Mouse (Mus musculus) forebrain, embryonic 16.5 days (tissue): Measurements from ENCODE around the gene 2700097O09Rik. TPM values are rescaled to one million over a fixed set of nuclear protein-coding genes. Genes with fewer than 3 reads are reported as not detected.

Experiments used
- ATAC-seq: fragments of 200-750 bp; cut with Nextera tagmentation; 2 replicates; pipeline ENCODE4 v1.8.0; 2017; ENCODE audit warnings: mild to moderate bottlenecking, moderate library complexity
- H3K27ac ChIP-seq: fragments of 300-500 bp; sonication (generic); 2 replicates; pipeline ENCODE4 v1.5.1; 2014; ENCODE audit warnings: low read length, control low read depth
- H3K27me3 ChIP-seq: fragments of 300-500 bp; sonication (generic); replicated peaks from 2 replicates; pipeline ENCODE4 v1.6.1; 2014; ENCODE audit warnings: low read length; ENCODE audit not compliant: control insufficient read depth, insufficient read depth
- H3K36me3 ChIP-seq: fragments of 300-500 bp; sonication (generic); 2 replicates; pipeline ENCODE4 v1.6.1; 2014; ENCODE audit not compliant: control insufficient read depth, insufficient read depth
- H3K4me1 ChIP-seq: fragments of 300-500 bp; sonication (generic); replicated peaks from 2 replicates; pipeline ENCODE4 v1.6.1; 2014; ENCODE audit warnings: low read length; ENCODE audit not compliant: control insufficient read depth, insufficient read depth
- H3K4me2 ChIP-seq: fragments of 300-500 bp; sonication (generic); 2 replicates; pipeline ENCODE4 v1.6.1; 2014; ENCODE audit warnings: mild to moderate bottlenecking, low read length, control low read depth
- H3K4me3 ChIP-seq: fragments of 300-500 bp; sonication (generic); replicated peaks from 2 replicates; pipeline ENCODE4 v1.5.1; 2014; ENCODE audit warnings: mild to moderate bottlenecking, low read length, control low read depth
- H3K9ac ChIP-seq: fragments of 300-500 bp; sonication (generic); replicated peaks from 2 replicates; pipeline ENCODE4 v1.6.1; 2014; ENCODE audit warnings: low read depth, low read length, control low read depth
- H3K9me3 ChIP-seq: fragments of 300-500 bp; sonication (generic); 2 replicates; pipeline ENCODE4 v1.6.1; 2016; ENCODE audit warnings: low read length; ENCODE audit not compliant: control insufficient read depth
- WGBS: fragments of 180-500 bp; shearing (Covaris S2); extraction: QIAGEN DNeasy Blood & Tissue Kit; methylation state at CpG from one replicate; pipeline ENCODE4 v1.1.7; 2014; 5-methylcytosine and 5-hydroxymethylcytosine counted together
- polyA plus RNA-seq: library from polyadenylated mRNA; unstranded; fragments of >200 nt; fragmentation: Nextera tagmentation; extraction: Ambion mirVana; gene quantifications from 2 replicates; pipeline ENCODE4 v1.2.1, GENCODE M21; 2015

2700097O09Rik gene
- polyA plus RNA-seq, 1 experiment from 2014 or later, result 37.9 TPM

DNA sequence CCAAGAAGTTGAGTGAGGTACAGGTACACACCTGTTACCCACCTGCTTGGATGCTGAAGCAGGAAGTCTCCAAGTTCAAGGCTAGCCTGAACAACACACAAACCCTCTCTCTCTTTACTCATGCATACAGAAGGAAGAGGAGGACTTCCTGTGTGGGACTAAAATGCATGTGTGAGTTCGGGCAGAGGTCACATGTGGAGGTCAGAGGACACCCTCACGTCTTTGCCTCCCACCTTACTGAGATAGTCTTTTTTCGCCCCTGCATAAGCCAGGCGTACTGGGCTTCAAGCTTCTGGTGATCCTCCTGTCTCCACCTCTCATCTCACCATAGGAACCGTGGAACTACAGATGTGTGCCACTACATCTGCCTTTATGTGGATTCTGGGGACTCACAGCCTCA is 81.5 kb downstream of the 2700097O09Rik start:
- no peaks in the 10 kb centered on the region for H3K4me1 ChIP-seq
- H3K9me3 ChIP-seq, result no peaks in the 10 kb centered on the region
- H3K27me3 ChIP-seq, result no peaks in the 10 kb centered on the region
- WGBS, result 86% methylated on average over 5 of the region's 5 CpGs
- H3K27ac ChIP-seq, result no peak overlapping the region
- H3K4me2 ChIP-seq, result no peak overlapping the region
- no peaks in the 10 kb centered on the region for H3K36me3 ChIP-seq
- no peak for ATAC-seq
- no peak overlapping the region for H3K9ac ChIP-seq
- H3K4me3 ChIP-seq, result no peak overlapping the region

DNA sequence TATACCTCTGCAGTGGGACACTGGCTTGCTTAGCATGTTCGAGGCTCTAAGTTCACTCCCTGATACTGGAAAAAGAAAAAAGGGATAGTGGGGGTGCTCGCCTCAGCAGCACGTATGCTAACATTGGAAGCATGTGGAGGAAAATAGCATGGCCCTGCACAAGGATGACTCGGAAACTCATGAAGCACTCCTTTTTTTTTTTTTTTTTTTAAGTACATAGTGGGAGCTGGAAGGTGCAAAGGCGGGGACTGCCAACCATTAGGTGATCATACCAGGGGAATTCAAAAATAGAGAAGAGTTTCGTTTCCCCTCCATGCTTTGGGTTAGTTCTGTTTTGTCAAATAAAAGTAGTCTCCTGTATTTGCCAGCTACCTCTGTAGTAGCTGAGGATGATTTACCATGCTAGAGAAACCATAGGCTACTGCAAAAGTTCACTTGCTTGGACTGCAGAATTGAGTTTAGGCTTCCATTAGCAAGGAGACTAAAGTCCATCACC is 82.9 kb downstream of the 2700097O09Rik start:
- H3K27me3 ChIP-seq, result no peaks in the 10 kb centered on the region
- no peak overlapping the region for H3K4me3 ChIP-seq
- H3K9ac ChIP-seq, result no peak overlapping the region
- H3K27ac ChIP-seq, result no peak overlapping the region
- no peak overlapping the region for H3K4me2 ChIP-seq
- H3K4me1 ChIP-seq, result no peaks in the 10 kb centered on the region
- no peak for ATAC-seq
- H3K9me3 ChIP-seq, result no peaks in the 10 kb centered on the region
- 89% methylated on average over 6 of the region's 6 CpGs for WGBS
- H3K36me3 ChIP-seq, result no peaks in the 10 kb centered on the region

DNA sequence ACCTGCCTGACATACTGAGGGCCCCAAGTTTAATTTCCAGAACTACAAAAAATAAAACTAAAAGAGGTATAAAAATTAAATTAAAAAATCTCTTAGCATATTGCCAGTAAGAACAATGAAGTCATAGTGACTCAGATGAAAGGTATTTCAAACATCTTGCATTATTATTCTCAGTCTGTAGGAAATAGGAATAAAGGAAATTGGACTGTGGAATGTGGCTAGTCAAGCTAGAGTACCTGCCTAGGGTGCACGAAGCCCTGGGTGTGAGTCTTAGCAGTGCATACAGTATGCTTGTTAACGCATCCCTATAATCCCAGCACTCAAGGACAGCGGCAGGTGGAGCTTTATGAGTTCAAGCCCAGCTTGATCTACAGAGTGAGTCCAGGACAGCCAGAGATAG is 83.9 kb downstream of the 2700097O09Rik start:
- H3K9me3 ChIP-seq, result no peaks in the 10 kb centered on the region
- no peak overlapping the region for H3K4me2 ChIP-seq
- WGBS, result 67% methylated on average over 3 of the region's 3 CpGs
- no peak overlapping the region for H3K9ac ChIP-seq
- no peak overlapping the region for H3K4me3 ChIP-seq
- no peak for ATAC-seq
- no peak overlapping the region for H3K27ac ChIP-seq
- H3K4me1 ChIP-seq, result no peaks in the 10 kb centered on the region
- H3K36me3 ChIP-seq, result no peaks in the 10 kb centered on the region
- no peaks in the 10 kb centered on the region for H3K27me3 ChIP-seq

Other genes starting within 250 kb of the 2700097O09Rik start
- gene Cfl2, start 217.2 kb downstream of the 2700097O09Rik start, polyA plus RNA-seq, result 327 and 356 TPM in 2 replicates
- gene Gm20403, start 93.6 kb downstream of the 2700097O09Rik start, polyA plus RNA-seq, result not detected in 2 replicates
- 12.1 and 18.0 TPM in 2 replicates for gene Baz1a, start 65.8 kb downstream of the 2700097O09Rik start, polyA plus RNA-seq
- 197 and 241 TPM in 2 replicates for gene Srp54a, start 152 bp upstream of the 2700097O09Rik start, polyA plus RNA-seq
- gene Fam177a, start 44.4 kb upstream of the 2700097O09Rik start, polyA plus RNA-seq, result 54.4 and 59.6 TPM in 2 replicates
- 67.5 and 68.5 TPM in 2 replicates for gene Srp54b, start 75.0 kb upstream of the 2700097O09Rik start, polyA plus RNA-seq
- gene 1700047I17Rik2, start 119.5 kb upstream of the 2700097O09Rik start, polyA plus RNA-seq, result 1.1 TPM in 1 of 2 replicates, not detected in the other
- gene Srp54c, start 150.1 kb upstream of the 2700097O09Rik start, polyA plus RNA-seq, result 80.8 and 90.3 TPM in 2 replicates
- gene 1110008L16Rik, start 219.5 kb upstream of the 2700097O09Rik start, polyA plus RNA-seq, result 12.2 and 13.3 TPM in 2 replicates
- gene Ppp2r3c, start 222.9 kb upstream of the 2700097O09Rik start, polyA plus RNA-seq, result 23.2 and 23.7 TPM in 2 replicates